Mouse (Mus musculus) liver, postnatal 0 days (tissue): ENCODE measurements around the gene Vps37c. TPM values are rescaled to one million over a fixed set of nuclear protein-coding genes. Genes with fewer than 3 reads are reported as not detected.

Experiments
- ATAC-seq: fragments of 200-750 bp; cut with Nextera tagmentation; 2 replicates; pipeline ENCODE4 v1.8.0; 2017; ENCODE audit warnings: mild to moderate bottlenecking, moderate library complexity
- DNase-seq: peaks from one replicate; pipeline ENCODE4 v3.0.0-alpha.2; 2016
- H3K27ac ChIP-seq: fragments of 300-500 bp; sonication (generic); 2 replicates; pipeline ENCODE4 v1.5.1; 2014; ENCODE audit warnings: antibody characterized with exemption, moderate library complexity, mild to moderate bottlenecking, low read depth
- H3K27me3 ChIP-seq: fragments of 300-500 bp; sonication (generic); 2 replicates; pipeline ENCODE4 v1.6.1; 2014; ENCODE audit warnings: low read length, control low read depth, mixed read lengths; ENCODE audit not compliant: insufficient read depth
- H3K36me3 ChIP-seq: fragments of 300-500 bp; sonication (generic); replicated peaks from 2 replicates; pipeline ENCODE4 v1.6.1; 2014; ENCODE audit warnings: mild to moderate bottlenecking, control low read depth, low read length, moderate library complexity, mixed read lengths; ENCODE audit not compliant: insufficient read depth
- H3K4me1 ChIP-seq: fragments of 300-500 bp; sonication (generic); 2 replicates; pipeline ENCODE4 v1.6.1; 2014; ENCODE audit warnings: antibody characterized with exemption, mild to moderate bottlenecking, control low read depth; ENCODE audit not compliant: insufficient read depth
- H3K4me2 ChIP-seq: fragments of 300-500 bp; sonication (generic); 2 replicates; pipeline ENCODE4 v1.6.1; 2014; ENCODE audit warnings: low read depth, mild to moderate bottlenecking, low read length, moderate library complexity, mixed read lengths
- H3K4me3 ChIP-seq: fragments of 300-500 bp; sonication (generic); 2 replicates; pipeline ENCODE4 v1.5.1; 2014; ENCODE audit warnings: low read depth, low read length
- H3K9ac ChIP-seq: fragments of 300-500 bp; sonication (generic); replicated peaks from 2 replicates; pipeline ENCODE4 v1.6.1; 2014; ENCODE audit warnings: mild to moderate bottlenecking, moderate library complexity
- H3K9me3 ChIP-seq: fragments of 300-500 bp; sonication (generic); 2 replicates; pipeline ENCODE4 v1.6.1; 2016; ENCODE audit warnings: mild to moderate bottlenecking, control low read depth, low read length, mixed read lengths
- CTCF ChIP-seq: sonication (generic); IDR thresholded peaks from 2 replicates; pipeline ENCODE4 v1.5.1; 2016; ENCODE audit warnings: antibody characterized with exemption, low read depth
- EP300 ChIP-seq: IDR thresholded peaks from 2 replicates; pipeline ENCODE4 v1.6.1; 2016; ENCODE audit warnings: antibody characterized with exemption, low read depth, mild to moderate bottlenecking
- WGBS: fragments of 180-500 bp; shearing (Covaris S2); extraction: QIAGEN DNeasy Blood & Tissue Kit; methylation state at CpG from one replicate; pipeline ENCODE4 v1.1.7; 2014; ENCODE audit not compliant: insufficient replicate concordance; 5-methylcytosine and 5-hydroxymethylcytosine counted together
- polyA plus RNA-seq: library from polyadenylated mRNA; unstranded; fragments of >200 nt; fragmentation: Nextera tagmentation; extraction: Ambion mirVana; gene quantifications from 2 replicates; pipeline ENCODE4 v1.2.1, GENCODE M21; 2015

Vps37c gene
- polyA plus RNA-seq = 8.2 and 9.4 TPM in 2 replicates

DNA sequence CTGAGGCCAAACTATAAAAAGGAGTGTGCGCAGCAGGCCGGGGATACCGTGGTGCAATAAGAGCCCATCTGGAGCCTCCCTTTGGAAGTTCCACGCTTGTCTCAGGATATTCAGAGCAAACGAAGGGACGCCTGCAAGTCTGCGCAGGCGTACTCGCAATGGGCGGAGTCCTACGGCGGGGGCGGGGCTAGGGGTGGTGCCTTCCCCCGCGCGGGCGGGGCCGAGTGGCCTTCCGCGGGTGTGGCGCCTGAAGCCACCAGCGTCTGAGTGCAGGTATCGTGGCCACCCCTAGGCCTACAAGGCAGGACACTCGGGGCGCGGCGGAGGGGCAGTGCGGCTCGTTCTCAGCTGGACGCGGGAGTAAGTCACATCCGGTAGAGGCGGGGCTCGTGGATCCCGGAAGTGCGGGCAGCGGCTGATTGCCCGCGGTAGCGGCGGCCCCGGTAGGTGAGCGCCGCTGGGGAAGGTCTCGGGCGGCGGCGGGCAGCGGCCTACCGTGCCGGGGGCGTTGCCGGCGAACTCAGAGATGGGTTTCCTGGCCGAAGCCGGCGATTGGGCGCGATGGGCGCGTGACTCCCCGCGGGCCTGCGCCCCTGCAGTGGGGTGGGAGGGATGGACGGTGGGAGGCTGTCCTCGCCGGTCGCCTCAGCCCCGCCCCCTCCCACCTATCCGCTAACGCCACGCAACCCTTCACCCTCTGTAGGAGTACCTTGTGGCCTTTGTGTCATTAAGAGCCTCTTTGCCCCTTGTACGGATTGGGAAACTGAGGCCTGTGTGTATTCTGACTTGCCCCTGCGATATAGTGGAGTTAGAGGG lies at the start of gene Vps37c:
Gene Vps37c, plus strand, starts transcription at position 199 of the 816 bp plus-strand sequence.
- peak; percentile 30 for TF ChIP-seq CTCF
- no peak for TF ChIP-seq EP300
- Histone ChIP-seq H3K4me3 (peak within 1 kb of the TSS; percentile 81), H3K27ac (peak within 1 kb of the TSS; percentile 97), H3K36me3 (no peaks in the 10 kb centered on the region), H3K4me1 (peaks cover 41% of the 10 kb centered on the region), H3K9ac (peak within 1 kb of the TSS; percentile 83), H3K4me2 (peak within 1 kb of the TSS; percentile 78), H3K9me3 (no peaks in the 10 kb centered on the region), H3K27me3 (no peaks in the 10 kb centered on the region)
- DNase-seq (peak; percentile 99), ATAC-seq (peak; percentile 92)
- WGBS = under 1% methylated on average over 72 of the region's 74 CpGs

DNA sequence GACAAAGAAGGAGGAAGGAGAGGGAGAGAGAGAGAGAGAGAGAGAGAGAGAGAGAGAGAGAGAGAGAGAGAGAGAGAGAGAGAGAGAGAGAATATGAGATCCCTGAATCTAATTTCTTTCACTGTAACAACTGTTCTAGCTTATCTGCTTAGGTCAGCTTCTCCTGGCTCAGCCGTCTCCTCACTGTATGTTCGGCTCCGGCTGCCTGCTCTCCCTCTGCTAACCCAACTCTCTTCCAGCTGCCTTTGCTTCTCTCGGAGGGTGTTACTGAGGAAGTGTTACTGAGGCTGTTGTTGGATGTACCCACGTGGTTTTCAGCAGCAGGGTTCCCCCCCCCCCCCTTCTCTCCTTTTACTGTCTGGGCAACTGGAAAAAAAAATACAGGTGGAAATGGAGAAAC lies 48.5 kb upstream of the Vps37c start:
- 7% methylated on average over 5 of the region's 5 CpGs for whole genome bisulfite sequencing
- ATAC-seq = peak; percentile 49
- Histone ChIP-seq H3K4me1 (peaks cover 18% of the 10 kb centered on the region), H3K27ac (no peak overlapping the region), H3K9ac (no peak overlapping the region), H3K4me3 (no peak overlapping the region), H3K9me3 (no peaks in the 10 kb centered on the region), H3K36me3 (peaks cover 4% of the 10 kb centered on the region), H3K4me2 (no peak overlapping the region; the same call in 1 of the 2 replicates), H3K27me3 (no peaks in the 10 kb centered on the region)
- DNase-seq = no peak
- TF ChIP-seq EP300 (no peak), CTCF (no peak)

GRCm38 (mm10) chr19:10640589-10641378 lies 47.8 kb upstream of the Vps37c start:
- H3K9ac ChIP-seq = no peak overlapping the region
- no peaks in the 10 kb centered on the region for H3K27me3 ChIP-seq
- ATAC-seq = no peak
- H3K4me2 ChIP-seq = no peak overlapping the region; the same call in 1 of the 2 replicates
- no peak overlapping the region for H3K4me3 ChIP-seq
- peaks cover 13% of the 10 kb centered on the region for H3K4me1 ChIP-seq
- peaks cover 5% of the 10 kb centered on the region for H3K36me3 ChIP-seq
- no peak for DNase-seq
- WGBS = 51% methylated on average over 13 of the region's 13 CpGs
- no peak for TF ChIP-seq CTCF
- no peak for TF ChIP-seq EP300
- H3K27ac ChIP-seq = no peak overlapping the region
- H3K9me3 ChIP-seq = no peaks in the 10 kb centered on the region

DNA sequence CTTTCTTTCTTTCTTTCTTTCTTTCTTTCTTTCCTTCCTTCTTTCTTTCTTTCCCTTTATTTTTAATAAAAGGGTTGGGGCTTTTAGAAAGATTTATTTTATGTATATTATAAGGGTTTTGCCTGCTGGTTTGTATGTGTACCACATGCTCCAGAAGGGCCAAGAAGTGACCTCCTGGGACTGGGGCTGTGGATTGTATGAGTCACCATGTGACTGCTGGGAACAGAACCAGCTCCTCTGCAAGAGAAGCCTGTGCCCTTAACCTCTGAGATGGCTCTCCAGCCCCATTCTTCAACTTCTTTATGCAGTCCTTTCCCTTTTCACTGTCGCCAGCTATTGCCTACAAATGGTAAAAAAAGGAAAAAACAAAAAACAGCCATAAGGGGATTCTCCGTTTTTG lies 42.9 kb upstream of the Vps37c start:
- DNase-seq = no peak
- H3K4me3 ChIP-seq = no peak overlapping the region
- TF ChIP-seq EP300 = no peak
- no peak for TF ChIP-seq CTCF
- no peaks in the 10 kb centered on the region for H3K9me3 ChIP-seq
- H3K4me1 ChIP-seq = no peaks in the 10 kb centered on the region
- H3K36me3 ChIP-seq = peaks cover 5% of the 10 kb centered on the region
- no peak for ATAC-seq
- no peak overlapping the region for H3K9ac ChIP-seq
- no peak overlapping the region for H3K4me2 ChIP-seq
- no peak overlapping the region for H3K27ac ChIP-seq
- 83% methylated on average over 2 of the region's 2 CpGs for WGBS
- H3K27me3 ChIP-seq = no peaks in the 10 kb centered on the region

DNA sequence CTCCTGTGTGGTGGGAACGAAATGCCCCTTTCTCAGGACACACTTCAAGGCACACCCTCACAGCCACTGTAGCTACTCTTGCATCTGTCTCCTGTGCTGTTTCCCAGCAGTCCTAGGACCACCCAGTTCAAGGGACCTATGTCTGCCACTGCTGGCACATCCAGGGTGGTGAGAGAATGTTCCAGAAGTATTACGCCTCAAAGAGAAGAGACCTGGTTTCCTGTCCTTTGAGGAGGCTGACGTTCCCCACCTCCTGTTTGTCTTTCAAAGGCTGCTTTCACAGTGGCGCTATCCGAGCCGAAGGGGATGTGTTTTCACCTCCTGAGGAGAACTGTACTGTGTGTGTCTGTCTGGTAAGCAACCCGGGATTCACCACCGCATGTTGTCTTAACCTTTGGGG lies 40.4 kb upstream of the Vps37c start:
- H3K9me3 ChIP-seq = no peaks in the 10 kb centered on the region
- no peak overlapping the region for H3K4me2 ChIP-seq
- no peak overlapping the region for H3K27ac ChIP-seq
- peaks cover 5% of the 10 kb centered on the region for H3K36me3 ChIP-seq
- no peak overlapping the region for H3K9ac ChIP-seq
- H3K4me3 ChIP-seq = no peak overlapping the region
- H3K4me1 ChIP-seq = peaks cover 3% of the 10 kb centered on the region; the same call in 1 of the 2 replicates
- no peaks in the 10 kb centered on the region for H3K27me3 ChIP-seq
- ATAC-seq (no peak), DNase-seq (no peak)
- TF ChIP-seq CTCF = no peak
- no peak for TF ChIP-seq EP300
- 67% methylated on average over 8 of the region's 8 CpGs for WGBS

DNA sequence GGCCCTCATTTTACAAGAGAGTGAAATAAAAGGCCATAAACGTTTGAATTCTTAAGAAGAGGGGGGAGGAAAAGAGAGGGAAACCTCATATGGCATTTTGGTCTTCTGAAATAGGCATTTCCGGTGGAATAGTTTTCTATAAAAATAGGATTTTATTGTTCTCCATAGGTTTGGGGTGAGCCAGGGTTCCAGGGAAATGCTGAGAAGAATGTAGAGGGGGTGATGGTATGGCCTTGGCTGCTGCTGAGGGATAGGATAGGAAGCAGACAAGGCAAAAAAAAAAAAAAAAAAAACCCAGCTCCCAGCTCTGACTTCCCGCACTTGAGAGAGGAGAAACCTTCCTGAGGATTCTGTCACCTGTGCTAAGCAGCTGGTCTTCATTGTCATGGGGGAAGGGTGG lies 32.5 kb upstream of the Vps37c start:
- peaks cover 9% of the 10 kb centered on the region for H3K36me3 ChIP-seq
- H3K9me3 ChIP-seq = no peaks in the 10 kb centered on the region
- H3K4me3 ChIP-seq = no peak overlapping the region
- DNase-seq (no peak), ATAC-seq (no peak)
- H3K4me1 ChIP-seq = peaks cover 22% of the 10 kb centered on the region
- H3K4me2 ChIP-seq = no peak overlapping the region
- H3K27ac ChIP-seq = peak overlapping the region; percentile 98
- no peaks in the 10 kb centered on the region for H3K27me3 ChIP-seq
- WGBS = 69% methylated on average over 3 of the region's 3 CpGs
- TF ChIP-seq EP300 (no peak), CTCF (no peak)
- H3K9ac ChIP-seq = peak overlapping the region; percentile 49; the same call in 1 of the 2 replicates
